In genomic region chr9:114498218-114498617, GRCm38 (mm10) we compare ENCODE assay signal across 8 mouse cellular contexts. TPM values are rescaled to one million over a fixed set of nuclear protein-coding genes. Genes with fewer than 3 reads are reported as not detected.
DNase-seq lines count a peak whose midpoint lies in the region; ATAC-seq and TF ChIP-seq lines count a peak whose summit lies in the region.

No protein-coding gene starts in this region.

- no peaks in the 10 kb centered on the region for H3K9me3 ChIP-seq in ES-E14 (ENCODE audit: control insufficient read depth, insufficient read depth, low read depth, low read length)
- no peaks in the 10 kb centered on the region for H3K9me3 ChIP-seq in hindbrain, embryonic 11.5 days (ENCODE audit: control insufficient read depth, low read length)

- H3K27me3 ChIP-seq in hindbrain, embryonic 11.5 days (ENCODE audit: control insufficient read depth, insufficient read depth, low read length): no peaks in the 10 kb centered on the region

- WGBS in hindbrain, embryonic 11.5 days: 13% methylated on average over 11 of the region's 11 CpGs

- H3K4me1 ChIP-seq in ES-E14 (ENCODE audit: control insufficient read depth in 2 of 2, insufficient read depth in 2 of 2, low read length in 2 of 2, poor library complexity in 1 of 2): peaks cover 2 to 11% of the 10 kb centered on the region in 2 experiments; a peak in 3 of 4 replicates
- 0 out of 2 replicates have a peak, but pooled peaks cover 2% of the 10 kb centered on the region for H3K4me1 ChIP-seq in hindbrain, embryonic 11.5 days (replicated peaks; ENCODE audit: control insufficient read depth, insufficient read depth, low read length)

- peak; percentile 67; the same call in 1 of the 2 replicates for ATAC-seq in hindbrain, embryonic 11.5 days (ENCODE audit: low FRiP score)

- DNase-seq in ES-E14 (ENCODE audit: low read depth, low spot score): peak; percentile 91
- peak; percentile 12 for DNase-seq in c-Kit-negative CD71-positive TER-119-positive erythroid progenitor cells, embryonic 14.5 days (ENCODE audit: low read depth, low spot score)
- DNase-seq in forelimb bud, embryonic 11.5 days (ENCODE audit: low read depth, low spot score): peak; percentile 88
- DNase-seq in hindbrain, embryonic 11.5 days (ENCODE audit: low spot score): peak; percentile 96
- peak; percentile 47 for DNase-seq in layer of hippocampus, adult 9-11 months
- peak; percentile 93 for DNase-seq in lung, postnatal 10 days
- DNase-seq in right cerebral cortex, adult 2 months (ENCODE audit: low spot score in 2 of 2): peak; percentile 85 to 89
- DNase-seq in urinary bladder, postnatal 14 days (ENCODE audit: low spot score): peak; percentile 92

- no peak overlapping the region for H3K27ac ChIP-seq in ES-E14 (ENCODE audit: insufficient read depth, low read depth, low read length, poor library complexity, severe bottlenecking)
- H3K27ac ChIP-seq in hindbrain, embryonic 11.5 days (ENCODE audit: low read depth, low read length): no peak overlapping the region

- peak overlapping the region; percentile 16 to 43; a peak in 2 of 4 replicates for H3K4me3 ChIP-seq in ES-E14 (ENCODE audit: insufficient read depth in 1 of 2, low read depth in 1 of 2, low read length in 2 of 2, poor library complexity in 1 of 2, severe bottlenecking in 1 of 2)
- no peak overlapping the region for H3K4me3 ChIP-seq in hindbrain, embryonic 11.5 days (ENCODE audit: low read depth, low read length)

- H3K36me3 ChIP-seq in ES-E14 (ENCODE audit: control insufficient read depth, insufficient read depth, low read length, poor library complexity, severe bottlenecking): no peaks in the 10 kb centered on the region
- no peaks in the 10 kb centered on the region for H3K36me3 ChIP-seq in hindbrain, embryonic 11.5 days (ENCODE audit: control insufficient read depth, insufficient read depth, low read length)

- H3K9ac ChIP-seq in ES-E14 (ENCODE audit: insufficient read depth, low read depth, low read length, poor library complexity, severe bottlenecking): peak overlapping the region; percentile 9; the same call in 1 of the 2 replicates
- no peak overlapping the region for H3K9ac ChIP-seq in hindbrain, embryonic 11.5 days (ENCODE audit: low read depth, low read length)

- in situ Hi-C loops in ES-E14 (cut with MboI; ENCODE audit: low sequenced_read_pairs in 2 of 2, unreplicated experiment in 2 of 2): loop anchor here in 1 of 2 experiments (25.0 kb wide), 1 partner anchor 186 kb away; no protein-coding TSS in a partner anchor

- no peak overlapping the region for H3K4me2 ChIP-seq in hindbrain, embryonic 11.5 days (replicated peaks; ENCODE audit: low read depth, low read length)

TF ChIP-seq in ES-E14, 5 proteins besides CTCF, POLR2A, EP300 and RAD21:
- TF ChIP-seq HCFC1 (IDR thresholded peaks at IDR 0.05; ENCODE audit: borderline replicate concordance, insufficient read depth, low read length): no peak
- TF ChIP-seq ZC3H11A (IDR thresholded peaks at IDR 0.05; ENCODE audit: borderline replicate concordance, low read depth, low read length): peak; percentile 51; the same call in 1 of the 2 replicates
- no peak for TF ChIP-seq MAFK (IDR thresholded peaks at IDR 0.05; ENCODE audit: insufficient read depth, low read depth, low read length)
- TF ChIP-seq CHD2 (IDR thresholded peaks at IDR 0.05; ENCODE audit: low read depth, low read length): no peak
- TF ChIP-seq ZNF384 (IDR thresholded peaks at IDR 0.05; ENCODE audit: low read depth, low read length): no peak
TF ChIP-seq in ES-E14: peak in this region for 1.

RNA-seq across cellular contexts. Expression of gene Ccr4, which starts 6.5 kb away (rescaled TPM):
- total RNA-seq in ES-E14 (2012; rRNA removed): 1.4 and 1.8 TPM in 2 replicates
- polyA plus RNA-seq in hindbrain, embryonic 11.5 days (2014; fragmentation: Nextera tagmentation; extraction: Ambion mirVana): not detected in 2 replicates

RNA-seq across cellular contexts. Expression of gene C130032M10Rik, which starts 17.3 kb away (rescaled TPM):
- 1.8 and 2.7 TPM in 2 replicates for total RNA-seq in ES-E14 (2012; rRNA removed)
- polyA plus RNA-seq in hindbrain, embryonic 11.5 days (2014; fragmentation: Nextera tagmentation; extraction: Ambion mirVana): not detected in 2 replicates

Comparison
In these comparisons a context has a peak if more than half of its experiments do, and no peak if none do; other contexts are left out.
1. DNase-seq: peak in every context shown above with its lines; median percentile 96 in hindbrain, embryonic 11.5 days; 93 in lung, postnatal 10 days; 92 in urinary bladder, postnatal 14 days; 91 in ES-E14; 88 in forelimb bud, embryonic 11.5 days; 87 in right cerebral cortex, adult 2 months; 47 in layer of hippocampus, adult 9-11 months; 12 in c-Kit-negative CD71-positive TER-119-positive erythroid progenitor cells, embryonic 14.5 days.